Mouse (Mus musculus) gastrocnemius, adult 8-10 months (tissue): Measurements from ENCODE around the gene Col13a1. TPM values are rescaled to one million over a fixed set of nuclear protein-coding genes. Genes with fewer than 3 reads are reported as not detected.

Experiments
- DNase-seq, 2 experiments: peaks; one replicate each; pipeline ENCODE4 v3.0.0; 2022; ENCODE audit warnings: low spot score in 2 of 2
- total RNA-seq, 4 experiments: library from RNA; stranded (reverse); gene quantifications; 2 replicates each; pipeline ENCODE4 v1.2.4; 2022

Gene Col13a1
- 1 to 10 TPM in 1 of 4 experiments, under 1 TPM in 3; 0.59 to 1.1 (median 0.75) TPM for total RNA-seq

GRCm38 (mm10) chr10:61978866-61979340 lies at the start of gene Col13a1:
Gene Col13a1, minus strand, starts transcription at chr10:61979108.
- peak; percentile 8 to 23 for DNase-seq

- DNase-seq: no peak
Measured at GRCm38 (mm10) chr10:62027699-62028098, 48.8 kb upstream of the Col13a1 start.

GRCm38 (mm10) chr10:62023821-62024551 lies 45.1 kb upstream of the Col13a1 start:
- no peak for DNase-seq

GRCm38 (mm10) chr10:62020068-62020620 lies 41.2 kb upstream of the Col13a1 start:
- DNase-seq: no peak

- DNase-seq: no peak
Measured at GRCm38 (mm10) chr10:62019386-62020067, 40.6 kb upstream of the Col13a1 start.

- DNase-seq: no peak
Measured at GRCm38 (mm10) chr10:62016947-62017346, 38.0 kb upstream of the Col13a1 start.

GRCm38 (mm10) chr10:62013190-62013589 lies 34.3 kb upstream of the Col13a1 start:
- no peak for DNase-seq

- DNase-seq: no peak
Measured at GRCm38 (mm10) chr10:62012371-62012770, 33.5 kb upstream of the Col13a1 start.

GRCm38 (mm10) chr10:62009981-62010500 lies 31.1 kb upstream of the Col13a1 start:
- DNase-seq: no peak

- DNase-seq: no peak
Measured at GRCm38 (mm10) chr10:62007958-62008357, 29.1 kb upstream of the Col13a1 start.

- DNase-seq: no peak
Measured at GRCm38 (mm10) chr10:62006371-62006770, 27.5 kb upstream of the Col13a1 start.

GRCm38 (mm10) chr10:62000216-62000615 lies 21.3 kb upstream of the Col13a1 start:
- DNase-seq: no peak

GRCm38 (mm10) chr10:61999766-62000165 lies 20.9 kb upstream of the Col13a1 start:
- DNase-seq: no peak

GRCm38 (mm10) chr10:61991481-61992424 lies 12.8 kb upstream of the Col13a1 start:
- no peak for DNase-seq

GRCm38 (mm10) chr10:61980424-61980823 lies 1.5 kb upstream of the Col13a1 start:
- DNase-seq: peak; percentile 77 to 82

GRCm38 (mm10) chr10:61978112-61978865 lies 619 bp downstream of the Col13a1 start:
- DNase-seq: peak; percentile 21 to 30

GRCm38 (mm10) chr10:61977392-61978096 lies 1.4 kb downstream of the Col13a1 start:
- DNase-seq: no peak

- no peak for DNase-seq
Measured at GRCm38 (mm10) chr10:61976987-61977386, 1.9 kb downstream of the Col13a1 start.

GRCm38 (mm10) chr10:61974581-61974980 lies 4.3 kb downstream of the Col13a1 start:
- no peak for DNase-seq

GRCm38 (mm10) chr10:61972041-61972440 lies 6.9 kb downstream of the Col13a1 start:
- DNase-seq: no peak
